Mouse (Mus musculus): Measurements from ENCODE around the gene Nop14.
"Not testable (repeated sequence)": the region's sequence is repeated elsewhere in the genome, so short reads cannot be mapped to it uniquely, and the experiment has no call there.

Nop14 gene

DNA sequence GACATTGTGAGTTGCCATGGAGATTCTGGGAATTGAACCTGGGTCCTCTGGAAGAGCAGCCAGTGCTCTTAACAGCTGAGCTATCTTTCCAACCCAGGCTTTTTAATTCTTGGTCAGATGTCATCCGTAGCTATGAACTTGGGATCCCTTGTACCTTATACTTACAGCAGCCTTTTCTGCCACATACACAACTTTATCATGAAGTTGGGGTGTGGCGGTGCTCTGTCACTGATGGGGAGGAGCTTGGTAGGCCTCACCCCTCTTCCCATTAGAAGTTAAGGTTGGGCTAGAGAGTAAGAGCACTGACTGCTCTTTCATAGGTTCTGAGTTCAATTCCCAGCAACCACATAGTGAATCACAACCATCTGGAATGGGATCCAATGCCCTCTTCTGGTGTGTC, 27.0 kb downstream of the Nop14 start:
- DNase-seq (ENCODE audit: low spot score in 2 of 2) = no peak

GRCm38 (mm10) chr5:34609966-34610365, 50.0 kb downstream of the Nop14 start:
- no peak for DNase-seq (ENCODE audit: low spot score in 2 of 2)

DNA sequence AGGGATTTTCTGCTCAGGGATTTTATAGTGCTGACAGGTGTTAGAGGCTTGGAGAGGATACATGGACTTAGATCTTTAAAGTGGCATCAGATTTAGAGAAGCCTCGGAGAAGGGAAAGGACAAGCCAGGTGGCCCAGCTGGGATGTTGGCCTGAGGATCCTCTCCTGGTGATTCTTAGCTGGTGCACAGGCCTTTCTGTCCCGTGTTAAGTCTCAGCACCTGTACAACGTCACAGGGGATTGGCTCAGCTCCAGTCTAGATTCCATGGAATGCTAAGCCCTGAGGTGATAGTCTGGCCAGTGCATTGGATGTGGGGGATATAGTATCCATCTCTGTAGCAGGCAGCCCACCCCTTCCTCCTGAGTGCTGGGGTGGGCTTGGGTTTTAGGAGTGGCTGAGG, 51.7 kb downstream of the Nop14 start:
- no peak for DNase-seq (ENCODE audit: low spot score in 2 of 2)

GRCm38 (mm10) chr5:34607100-34607880, 52.7 kb downstream of the Nop14 start:
- DNase-seq (ENCODE audit: low spot score in 2 of 2) = no peak

DNA sequence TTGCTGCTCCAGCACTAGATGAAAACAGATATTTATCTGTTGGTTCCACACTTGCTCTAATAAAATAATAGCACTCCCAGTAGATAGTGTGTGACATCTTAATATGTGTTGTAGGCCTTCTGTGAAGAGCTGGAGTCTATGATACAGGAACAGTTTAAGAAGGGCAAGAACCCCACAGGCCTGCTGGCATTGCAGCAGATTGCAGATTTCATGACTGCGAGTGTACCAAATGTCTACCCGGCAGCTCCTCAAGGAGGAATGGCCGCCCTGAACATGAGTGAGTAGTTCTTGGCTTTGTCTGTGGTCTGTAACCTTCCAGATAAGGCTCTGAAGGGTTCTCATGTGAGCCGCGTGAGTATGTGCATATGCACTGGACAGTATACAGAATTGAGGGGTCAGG, 55.4 kb downstream of the Nop14 start:
- no peak for DNase-seq (ENCODE audit: low spot score in 2 of 2)

- no peak for DNase-seq (ENCODE audit: low spot score in 2 of 2)
Measured at GRCm38 (mm10) chr5:34593202-34593727, 66.7 kb downstream of the Nop14 start.

DNA sequence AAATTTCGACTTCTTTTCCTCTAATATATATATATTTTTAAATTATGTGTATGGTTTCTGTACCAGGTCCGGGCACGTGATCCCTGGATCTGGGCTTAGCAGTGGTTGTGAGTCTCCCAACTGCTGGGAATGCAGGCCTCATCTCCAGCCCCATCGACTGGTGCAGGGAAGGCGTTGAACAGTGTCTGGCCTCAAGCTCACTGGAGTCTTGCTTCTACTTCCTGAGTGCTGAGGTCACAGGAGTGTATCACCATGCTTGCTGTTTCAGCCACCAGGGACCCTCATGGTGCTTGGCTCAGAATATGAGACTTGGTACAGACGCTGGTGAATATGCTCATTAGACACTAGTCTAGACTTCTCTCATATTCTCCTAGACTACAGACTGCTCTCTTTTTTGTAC, 67.3 kb downstream of the Nop14 start:
- no peak for DNase-seq (ENCODE audit: low spot score in 2 of 2)

GRCm38 (mm10) chr5:34592224-34592623, 67.7 kb downstream of the Nop14 start:
- DNase-seq (ENCODE audit: low spot score in 2 of 2) = not testable (repeated sequence)

GRCm38 (mm10) chr5:34591388-34592004, 68.5 kb downstream of the Nop14 start:
- DNase-seq (ENCODE audit: low spot score in 2 of 2) = no peak

DNA sequence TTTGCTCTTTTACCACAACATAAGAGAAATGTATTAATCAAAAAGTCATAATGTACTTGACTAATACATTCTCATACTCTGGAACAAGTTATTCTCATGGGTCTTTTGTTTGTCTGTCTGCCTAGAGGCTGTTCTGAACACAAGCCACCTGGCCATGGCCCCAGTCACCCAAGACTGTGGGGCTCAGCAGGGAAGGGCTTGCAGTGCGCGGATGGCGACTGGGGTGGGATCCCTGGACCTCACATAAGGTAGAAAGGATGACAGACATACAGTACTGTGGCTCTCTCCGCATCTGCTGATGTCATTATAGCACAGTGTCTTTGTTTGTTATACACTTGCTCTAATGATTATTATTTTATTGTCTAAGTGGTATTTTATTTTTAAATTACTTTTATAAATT, 69.2 kb downstream of the Nop14 start:
- no peak for DNase-seq (ENCODE audit: low spot score in 2 of 2)

DNA sequence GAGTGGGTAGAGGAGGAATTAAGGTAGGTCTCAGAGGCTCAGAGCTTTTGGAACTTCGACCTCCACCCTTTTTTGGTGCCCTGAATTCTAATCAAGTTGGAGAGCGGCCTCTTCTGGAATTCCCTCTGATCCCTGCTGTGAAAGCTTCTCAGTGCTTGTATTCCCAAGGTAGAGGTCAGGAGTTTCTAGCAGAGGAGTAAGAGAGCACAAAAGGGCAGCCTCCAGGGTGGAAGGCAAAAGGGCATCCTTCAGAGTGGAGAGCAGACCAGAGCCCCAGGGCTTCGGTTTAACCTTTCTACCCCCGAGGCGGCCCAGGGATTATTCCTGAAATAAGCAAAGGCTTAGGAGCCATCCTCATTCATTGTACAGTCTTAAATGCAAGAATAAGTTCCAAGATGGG, 69.9 kb downstream of the Nop14 start:
- DNase-seq (ENCODE audit: low spot score in 2 of 2) = no peak
